Mouse (Mus musculus) CH12.LX (cell line): ENCODE measurements around the gene Sec11a.
"Not testable (repeated sequence)": the region's sequence is repeated elsewhere in the genome, so short reads cannot be mapped to it uniquely, and the experiment has no call there.

ENCODE experiments used
- BHLHE40 ChIP-seq: IDR thresholded peaks from 2 replicates; pipeline ENCODE4 v1.6.1; 2011; ENCODE audit warnings: mild to moderate bottlenecking, low read depth, low read length, improper control_type of control experiment
- CTCF ChIP-seq, 2 experiments: IDR thresholded peaks in 1 of 2; conservative IDR thresholded peaks in 1 of 2; 2 replicates each; pipeline ENCODE4 v1.5.1; 2011 to 2012; ENCODE audit warnings: low read depth in 2 of 2, low read length in 2 of 2, improper control_type of control experiment in 1 of 2, inconsistent platforms in 1 of 2, mild to moderate bottlenecking in 1 of 2, moderate library complexity in 1 of 2
- EP300 ChIP-seq: IDR thresholded peaks from 2 replicates; pipeline ENCODE4 v1.6.1; 2011; ENCODE audit warnings: low read length, improper control_type of control experiment
- MAX ChIP-seq: IDR thresholded peaks from 2 replicates; pipeline ENCODE4 v1.6.1; 2011; ENCODE audit warnings: low read length, improper control_type of control experiment
- NELFE ChIP-seq: IDR thresholded peaks from 2 replicates; pipeline ENCODE4 v1.6.1; 2011; ENCODE audit warnings: low read depth, low read length, improper control_type of control experiment
- NRF1 ChIP-seq: IDR thresholded peaks from 2 replicates; pipeline ENCODE4 v1.6.1; 2014; ENCODE audit warnings: low read depth, mild to moderate bottlenecking, inconsistent platforms, low read length, improper control_type of control experiment, moderate library complexity
- POLR2A ChIP-seq: IDR thresholded peaks from 2 replicates; pipeline ENCODE4 v1.6.1; 2011; ENCODE audit warnings: low read depth, mild to moderate bottlenecking, improper control_type of control experiment, low read length
- UBTF ChIP-seq: IDR thresholded peaks from 2 replicates; pipeline ENCODE4 v1.6.1; 2012; ENCODE audit warnings: low read depth, mild to moderate bottlenecking, inconsistent platforms, low read length, improper control_type of control experiment, moderate library complexity
- ZC3H11A ChIP-seq: IDR thresholded peaks from 2 replicates; pipeline ENCODE4 v1.6.1; 2012; ENCODE audit warnings: low read depth, mild to moderate bottlenecking, inconsistent platforms, low read length, improper control_type of control experiment

DNA sequence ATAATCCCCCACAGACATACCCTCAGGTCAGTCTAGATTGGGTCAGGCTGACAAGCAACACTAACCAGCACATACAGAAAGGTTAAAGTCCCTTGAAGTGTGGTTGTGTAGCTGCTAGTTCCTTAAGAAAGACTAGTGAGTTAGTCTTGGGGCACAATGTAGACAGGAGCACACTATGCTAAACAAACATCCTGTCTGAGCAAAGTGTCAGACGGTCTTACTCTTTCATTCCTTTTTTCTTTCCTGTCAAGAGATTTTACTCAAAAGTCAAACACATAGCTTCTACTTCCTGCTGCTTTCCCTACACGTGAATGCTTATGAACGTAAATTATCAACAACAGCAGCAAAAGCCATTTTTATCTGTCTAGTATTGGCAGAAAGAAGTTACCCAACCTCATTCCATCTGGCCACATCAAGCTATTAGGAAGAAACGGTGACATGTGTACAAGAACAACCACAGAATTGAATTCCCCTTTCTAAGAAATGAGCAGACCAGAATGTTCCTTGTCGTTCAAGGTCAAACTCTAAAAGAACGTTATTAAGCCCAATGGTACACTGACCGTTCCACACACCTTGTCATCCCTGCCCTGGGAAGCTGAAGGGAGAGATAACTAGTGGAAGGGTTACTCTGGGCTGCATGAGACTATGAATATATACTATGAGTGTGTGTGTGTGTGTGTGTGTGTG, 10.8 kb downstream of the Sec11a start:
- not testable (repeated sequence) for TF ChIP-seq UBTF; MAX; ZC3H11A; CTCF (conservative IDR thresholded peaks at IDR 0.05 in 1 of 2, IDR thresholded peaks at IDR 0.05 in 1 of 2; ENCODE audit: low read depth in 2 of 2, low read length in 2 of 2); EP300; BHLHE40; NELFE; NRF1; POLR2A
